Mouse (Mus musculus) 416B (cell line): ENCODE measurements around the gene Trak2.
"Not testable (repeated sequence)": the region's sequence is repeated elsewhere in the genome, so short reads cannot be mapped to it uniquely, and the experiment has no call there.

Experiments
- DNase-seq: peaks from one replicate; pipeline ENCODE4 v3.0.0; 2011; ENCODE audit warnings: low read depth

Gene Trak2

DNA sequence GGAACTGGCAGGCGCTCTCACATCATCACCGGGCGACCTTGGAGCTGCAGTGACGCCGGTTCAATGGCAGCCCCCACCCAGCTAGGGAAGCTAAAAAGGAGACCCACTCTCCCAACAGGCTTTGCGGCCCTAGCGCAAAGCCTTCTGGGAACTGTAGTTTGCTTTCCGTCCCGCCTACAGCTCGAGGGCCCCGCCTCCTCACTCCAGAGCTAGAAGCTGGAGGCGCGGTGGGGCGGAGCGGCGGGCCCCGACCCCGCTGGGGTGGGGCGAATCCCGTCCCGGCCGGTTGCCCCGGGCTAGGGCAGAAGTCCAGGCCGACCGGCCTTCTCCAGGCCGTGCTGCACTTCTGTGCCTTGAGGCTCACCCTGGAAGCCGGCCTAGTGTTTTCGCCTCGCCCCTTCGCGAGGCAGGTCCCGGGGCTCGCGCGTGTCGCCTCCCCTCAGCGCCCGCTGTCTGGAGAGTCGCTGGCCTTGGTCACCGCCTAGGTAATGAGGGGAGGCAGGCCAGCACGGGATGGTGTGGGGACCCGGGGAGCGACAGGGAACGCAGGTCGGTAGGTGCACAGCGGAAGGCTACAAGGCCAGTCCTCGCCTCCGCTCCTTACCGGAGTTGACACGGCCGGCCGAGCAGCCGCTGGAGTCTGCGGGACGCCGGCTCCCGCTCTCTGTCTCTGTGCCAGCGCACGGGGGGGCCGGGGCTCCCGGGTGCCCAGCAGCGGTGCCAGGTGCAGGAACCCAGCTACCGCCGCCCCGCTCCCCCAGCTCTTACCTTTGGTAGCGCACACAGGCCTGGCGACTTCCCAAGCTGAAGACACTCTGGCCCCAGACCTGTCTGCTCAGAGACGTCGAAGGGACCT lies at the start of gene Trak2, which contains the start of gene Stradb:
TSS of gene Trak2 (minus strand) at position 65 of the 856 bp plus-strand sequence.
TSS of gene Stradb (plus strand) at position 157 of the 856 bp plus-strand sequence.
- DNase-seq: peak; percentile 97

DNA sequence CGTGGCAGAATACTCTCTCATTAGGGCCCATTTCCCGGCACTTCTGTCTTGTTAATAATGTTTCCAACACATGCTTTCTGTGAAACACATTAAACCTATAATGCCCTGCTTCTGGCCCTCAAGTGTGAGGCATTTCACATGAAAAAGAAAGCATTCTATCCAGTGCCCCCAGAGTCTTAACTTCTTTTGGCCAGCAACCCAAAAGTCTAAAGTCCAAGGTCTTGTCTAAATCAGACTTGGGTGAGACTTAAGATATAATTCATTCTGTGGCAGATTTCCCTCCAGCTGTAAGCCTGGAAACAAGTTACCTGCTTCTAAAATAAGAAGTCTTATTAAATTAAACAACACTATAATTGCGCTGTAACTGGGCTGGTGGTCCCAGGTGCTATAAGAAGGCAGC lies 48.3 kb upstream of the Trak2 start:
- DNase-seq: no peak

DNA sequence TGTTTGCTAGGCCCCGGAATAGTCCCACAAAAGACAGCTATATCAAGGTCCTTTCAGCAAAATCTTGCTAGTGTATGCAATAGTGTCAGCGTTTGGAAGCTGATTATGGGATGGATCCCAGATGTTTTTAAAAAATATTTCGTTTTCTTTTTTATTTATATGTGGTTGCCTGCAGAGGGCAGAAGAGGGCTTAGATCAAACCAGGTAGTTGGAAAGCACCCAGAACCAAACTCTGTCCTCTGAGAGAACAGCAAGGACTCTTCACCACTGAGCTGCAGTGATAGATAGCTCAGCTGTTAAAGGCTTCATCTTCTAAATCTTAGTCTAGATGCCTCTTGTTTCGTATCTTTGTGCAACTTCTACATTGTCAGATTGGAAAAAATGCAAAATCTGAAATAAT lies 36.0 kb upstream of the Trak2 start:
- peak; percentile 75 for DNase-seq

DNA sequence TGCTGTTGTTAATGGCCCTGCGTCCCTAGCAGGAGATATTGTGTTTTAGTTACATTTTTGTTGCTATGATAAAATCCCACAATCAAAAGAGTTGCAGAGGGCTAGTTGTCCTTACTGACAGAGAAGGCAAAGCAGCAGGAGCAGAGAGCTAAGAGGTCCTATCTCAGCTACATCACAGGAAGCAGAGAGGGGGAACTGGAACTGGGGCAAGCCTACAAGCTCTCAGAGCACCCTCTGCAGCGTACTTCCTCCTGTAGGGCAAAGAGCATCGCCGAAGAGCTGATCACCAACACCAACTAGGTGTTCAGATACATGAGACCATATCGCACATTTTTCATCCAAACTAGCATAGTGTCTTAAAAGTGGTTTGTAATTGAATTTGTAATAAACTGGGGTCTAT lies 22.1 kb upstream of the Trak2 start:
- DNase-seq: no peak

DNA sequence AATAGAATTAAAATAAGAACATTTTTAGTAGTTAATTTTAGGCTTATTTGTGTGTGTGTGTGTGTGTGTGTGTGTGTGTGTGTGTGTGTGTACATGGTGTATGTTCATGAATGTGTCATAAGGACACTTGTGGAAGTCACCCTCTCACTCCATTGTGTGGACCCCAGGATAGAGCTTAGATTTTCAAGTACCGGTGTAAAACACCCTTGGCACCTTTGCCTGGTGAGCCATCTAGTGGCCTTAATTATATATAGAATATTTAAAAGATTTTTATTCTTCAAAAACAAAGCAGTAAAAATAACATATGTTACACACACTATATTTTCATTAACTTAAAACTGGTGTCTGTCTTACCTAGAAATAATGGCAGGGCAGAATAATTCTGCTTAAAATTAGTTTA lies 20.5 kb upstream of the Trak2 start:
- DNase-seq: peak; percentile 46

DNA sequence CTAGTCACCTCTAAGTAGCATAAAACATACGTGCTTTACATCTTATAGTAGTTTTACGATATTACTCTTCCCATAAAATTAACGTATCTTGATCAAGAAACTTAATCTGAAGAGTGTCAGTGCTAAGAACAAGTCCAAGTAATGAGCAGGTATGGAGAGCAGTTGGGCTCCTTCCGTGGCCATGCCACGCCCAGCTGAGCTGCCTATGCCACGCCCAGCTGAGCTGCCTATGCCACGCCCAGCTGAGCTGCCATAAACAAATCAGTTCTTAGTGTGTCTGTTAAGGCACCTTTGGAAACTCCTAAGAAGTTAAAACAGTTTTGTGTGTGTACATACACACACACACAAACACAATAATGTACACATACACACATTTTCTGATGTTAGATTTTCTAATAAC lies 19.9 kb upstream of the Trak2 start:
- DNase-seq: no peak

DNA sequence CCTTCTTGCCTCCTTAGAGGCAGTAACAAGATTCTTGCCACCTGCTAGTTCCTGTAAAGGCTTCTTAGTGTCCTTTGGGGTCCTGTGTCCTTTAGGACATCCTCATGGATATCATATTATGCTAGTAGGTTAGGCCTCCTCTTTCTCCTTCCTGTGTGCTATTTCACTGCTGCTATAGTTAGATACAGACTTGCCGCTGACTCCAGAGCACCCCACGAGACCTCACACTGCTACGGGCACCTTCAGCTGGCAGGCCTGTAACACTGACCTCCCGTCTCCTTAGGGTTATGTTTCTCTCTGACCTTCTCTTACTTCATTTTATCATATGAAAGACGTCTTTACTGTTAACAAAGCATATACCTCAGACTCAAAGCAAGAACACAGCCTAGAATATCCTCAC lies 11.4 kb upstream of the Trak2 start:
- DNase-seq: no peak

DNA sequence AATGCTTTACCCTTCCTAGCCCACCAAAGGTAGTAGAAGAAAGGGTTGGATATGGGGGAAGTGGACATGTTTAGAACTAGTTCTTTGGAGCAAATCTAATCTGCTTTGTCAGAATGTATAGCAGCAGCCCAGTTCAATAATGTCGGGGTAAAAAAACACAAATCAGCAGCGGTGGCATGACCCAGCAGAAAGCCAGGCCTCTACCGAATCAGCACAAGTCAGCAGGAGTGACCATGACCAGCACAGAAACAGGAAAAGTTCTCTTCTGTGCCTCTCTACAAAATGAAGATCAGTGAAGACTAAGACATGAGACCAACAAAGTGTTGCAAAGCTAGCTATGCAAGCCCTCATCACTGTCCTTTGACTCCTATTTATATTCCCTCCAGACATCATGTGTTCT lies 9.0 kb upstream of the Trak2 start:
- no peak for DNase-seq

DNA sequence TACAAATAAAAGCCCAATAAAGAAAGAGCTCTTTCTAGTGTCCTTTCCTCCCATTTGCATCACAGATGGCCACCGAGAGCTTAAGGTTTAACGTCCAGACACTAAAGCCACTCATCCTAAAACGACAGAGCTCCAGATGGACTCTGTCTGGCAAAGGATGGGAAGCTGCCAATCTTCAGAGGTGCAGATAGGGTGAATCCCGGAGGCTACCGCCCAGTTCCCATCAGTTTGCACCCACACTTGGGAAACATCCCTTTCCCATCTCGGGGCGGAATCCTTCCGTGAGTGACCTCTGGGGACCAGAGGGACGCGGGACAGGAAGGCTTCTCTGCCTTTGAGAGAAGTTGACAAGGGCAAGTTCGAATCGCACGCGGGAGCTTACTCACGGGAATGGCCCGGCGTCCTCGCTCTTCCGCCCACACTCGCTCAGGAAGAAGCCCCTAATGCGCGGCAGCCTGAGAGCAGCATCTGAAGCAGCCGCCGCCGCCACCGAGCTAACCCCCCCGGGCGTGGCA lies 322 bp downstream of the Trak2 start:
- DNase-seq: no peak

DNA sequence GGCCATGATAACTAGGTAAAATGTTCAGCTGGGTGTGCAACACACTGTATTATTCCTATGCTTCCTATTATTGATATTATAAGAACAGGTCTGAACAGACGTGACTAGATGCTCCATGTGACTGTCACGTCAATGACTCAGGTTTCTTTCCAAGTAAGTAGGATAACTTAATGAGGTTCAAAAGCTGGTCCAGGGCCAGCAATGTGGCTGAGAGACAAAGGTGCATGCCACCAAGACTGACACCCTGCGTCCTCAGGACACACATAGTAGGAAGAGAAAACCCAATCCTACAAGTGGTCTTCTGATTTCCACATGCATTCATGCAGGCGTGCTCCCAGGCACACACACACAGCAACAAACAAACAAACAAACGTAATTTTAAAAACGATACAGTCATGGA lies 2.1 kb downstream of the Trak2 start:
- no peak for DNase-seq

DNA sequence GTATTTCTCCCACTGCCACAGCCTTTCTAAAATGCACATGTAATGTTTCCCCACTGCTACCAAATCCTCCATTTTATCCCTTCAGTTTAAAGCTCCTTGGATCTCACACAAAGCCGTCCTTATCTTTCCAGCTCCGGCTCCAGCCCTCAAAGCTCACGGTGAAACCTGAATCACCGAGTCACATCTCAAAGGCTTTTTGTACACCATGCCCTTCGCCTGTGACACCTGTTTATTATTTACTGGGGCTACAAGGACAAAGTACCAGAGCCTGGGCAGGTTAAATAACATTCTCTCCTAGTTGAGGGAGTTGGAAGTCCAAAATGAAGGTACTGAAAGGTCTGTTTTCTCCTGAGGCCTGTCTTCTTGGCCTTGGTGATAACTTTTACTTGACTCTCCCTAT lies 3.2 kb downstream of the Trak2 start:
- no peak for DNase-seq

DNA sequence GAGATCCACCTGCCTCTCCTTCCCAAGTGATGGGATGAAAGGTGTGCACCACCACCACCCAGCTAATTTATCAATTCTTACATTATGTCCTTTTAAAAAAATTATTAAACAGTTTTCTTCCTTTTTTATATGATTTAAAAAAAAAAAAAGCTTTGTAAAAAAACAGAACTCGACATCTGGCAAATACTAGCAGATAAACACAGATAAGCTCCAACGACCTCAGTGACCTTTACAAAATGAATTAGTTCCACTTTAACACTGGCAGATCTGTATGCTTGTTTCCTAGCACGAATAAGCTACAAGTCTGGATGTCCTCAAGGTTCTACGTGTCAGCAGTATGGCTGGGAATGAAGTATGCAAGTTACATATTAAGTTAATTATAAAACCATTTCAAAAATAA lies 5.7 kb downstream of the Trak2 start:
- no peak for DNase-seq

DNA sequence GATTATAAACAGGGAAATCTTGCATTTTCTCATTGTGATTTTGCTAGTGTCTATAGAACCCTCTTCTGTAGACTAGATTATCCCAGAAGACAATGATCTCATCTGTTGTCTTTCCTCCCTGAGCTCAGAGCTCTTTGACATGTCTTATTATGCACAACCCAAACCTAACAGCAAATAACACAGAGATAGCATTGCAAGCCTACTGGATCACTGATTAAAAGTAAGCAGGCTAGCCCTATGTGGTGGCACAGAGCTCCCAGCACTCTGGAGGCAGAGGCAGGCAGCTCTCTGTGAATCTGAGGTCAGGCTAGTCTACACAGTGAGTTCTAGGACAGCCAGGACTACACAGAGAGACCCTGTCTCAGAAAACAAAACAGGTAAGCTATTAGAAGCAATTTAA lies 10.4 kb downstream of the Trak2 start:
- no peak for DNase-seq

DNA sequence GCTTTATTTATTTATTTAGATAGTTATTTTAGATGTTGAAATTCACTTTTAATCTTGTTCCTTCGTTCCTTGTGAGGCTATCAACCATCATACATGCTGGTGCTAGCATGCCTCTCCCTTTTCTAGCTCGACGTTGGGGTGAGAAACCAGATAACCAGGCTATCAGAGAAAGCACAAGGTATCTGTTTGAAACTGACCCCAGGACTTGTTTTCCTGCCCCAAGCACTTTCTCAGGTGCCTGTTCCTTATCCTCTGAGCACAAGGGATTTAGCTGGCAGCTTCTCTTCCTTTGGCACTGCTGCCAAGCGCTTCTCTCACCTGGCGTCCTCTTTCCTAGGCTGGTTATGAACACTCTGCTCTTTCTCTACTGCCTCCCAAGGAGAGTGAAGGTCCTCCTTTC lies 10.8 kb downstream of the Trak2 start:
- no peak for DNase-seq

DNA sequence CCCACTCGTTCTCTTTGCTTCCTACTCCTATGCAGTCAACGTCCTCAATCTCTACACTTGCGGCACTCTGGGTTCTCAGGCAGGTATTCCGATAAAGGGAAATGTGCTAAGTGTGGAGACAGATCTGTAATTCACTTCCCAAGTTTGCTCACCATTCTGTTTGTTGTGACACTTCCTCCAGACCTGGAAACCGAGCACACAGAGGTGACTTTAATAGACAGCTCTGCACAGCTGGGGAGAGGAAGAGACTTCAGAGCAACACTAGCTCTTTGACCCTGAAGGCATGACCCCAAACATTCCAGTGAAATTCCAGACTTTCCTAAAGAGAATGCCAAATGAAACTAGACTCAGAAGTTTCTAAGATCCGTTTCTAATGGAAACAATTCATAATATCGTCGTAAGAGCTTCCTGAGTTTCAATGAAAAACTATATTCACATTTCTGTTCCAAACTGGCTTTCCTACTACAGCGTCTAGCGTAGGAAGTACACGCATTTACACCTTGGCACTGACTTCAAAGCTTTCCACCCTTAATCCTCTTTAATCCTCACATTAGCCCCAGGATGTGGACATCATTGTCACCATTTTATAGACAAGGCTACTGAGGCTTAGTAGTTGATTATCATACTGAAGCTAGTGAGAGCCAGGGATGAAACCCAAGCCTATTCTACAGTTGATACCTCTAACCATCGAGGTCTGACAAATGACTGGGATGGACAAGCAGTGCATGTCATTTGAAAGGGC lies 11.9 kb downstream of the Trak2 start:
- no peak for DNase-seq

DNA sequence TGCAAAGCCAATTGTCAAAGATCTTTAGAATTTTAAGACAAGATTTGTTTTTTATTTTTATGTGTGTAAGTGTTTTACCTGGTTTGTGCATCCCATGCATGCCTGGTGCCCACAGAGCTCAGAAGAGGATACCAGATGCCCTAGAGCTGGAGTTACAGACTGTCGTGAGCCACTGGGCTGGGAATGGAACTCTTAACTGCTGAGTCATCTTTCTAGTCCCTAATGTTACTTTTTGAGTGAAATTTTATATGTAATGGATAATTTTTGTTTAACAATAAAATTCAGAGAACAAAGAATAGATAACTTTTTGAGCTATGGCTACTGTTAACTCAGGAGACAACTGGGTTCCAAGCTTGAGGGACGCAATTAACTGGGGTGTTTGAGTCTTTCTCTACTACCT lies 13.5 kb downstream of the Trak2 start:
- no peak for DNase-seq

DNA sequence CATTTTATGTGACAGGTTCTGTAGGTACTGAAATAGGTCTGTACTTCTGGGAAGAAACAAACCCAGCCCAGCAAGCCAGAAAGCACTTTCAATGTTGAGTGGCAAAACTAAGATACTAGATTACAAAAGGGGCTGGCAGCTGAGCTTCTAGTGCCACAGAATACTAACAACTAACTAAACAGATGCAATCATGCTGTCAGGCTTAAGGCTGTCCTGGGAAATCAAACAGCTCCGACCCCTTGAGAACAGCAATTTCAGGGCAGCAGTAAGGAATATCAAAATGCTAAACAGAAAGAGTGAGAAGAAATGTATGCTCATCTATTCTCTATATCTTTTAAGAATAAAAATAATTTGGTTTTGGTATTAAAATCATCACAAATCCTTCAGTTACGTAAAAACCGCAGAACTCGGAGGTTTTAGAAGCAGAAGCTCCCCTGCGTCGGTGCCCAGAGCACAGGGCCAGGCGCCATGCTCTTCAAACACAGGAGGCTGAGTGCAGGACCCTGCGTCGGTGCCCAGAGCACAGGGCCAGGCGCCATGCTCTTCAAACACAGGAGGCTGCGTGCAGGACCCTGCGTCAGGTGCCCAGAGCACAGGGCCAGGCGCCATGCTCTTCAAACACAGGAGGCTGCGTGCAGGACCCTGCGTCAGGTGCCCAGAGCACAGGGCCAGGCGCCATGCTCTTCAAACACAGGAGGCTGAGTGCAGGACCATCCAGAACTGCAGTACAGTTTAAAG lies 14.3 kb downstream of the Trak2 start:
- DNase-seq: not testable (repeated sequence)

DNA sequence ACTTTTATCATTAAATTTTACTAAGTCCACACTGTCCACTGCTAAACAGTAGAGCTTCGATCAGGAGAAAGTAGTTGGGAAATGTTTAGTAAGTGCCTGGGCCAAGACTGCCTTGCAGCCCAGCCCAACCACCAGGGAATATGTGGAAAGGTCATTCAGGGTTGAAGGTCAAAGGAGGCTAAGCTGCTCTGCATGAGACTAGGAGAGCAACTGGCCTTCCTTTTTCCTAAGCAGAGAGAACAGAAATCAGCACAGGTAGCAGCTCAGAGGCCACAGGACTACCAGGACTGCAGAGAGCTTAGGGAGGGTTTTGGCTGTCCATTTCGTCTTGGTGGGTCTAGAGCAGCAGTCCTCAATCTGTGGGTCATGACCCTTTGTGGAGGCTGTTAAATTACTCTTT lies 15.3 kb downstream of the Trak2 start:
- DNase-seq: no peak

DNA sequence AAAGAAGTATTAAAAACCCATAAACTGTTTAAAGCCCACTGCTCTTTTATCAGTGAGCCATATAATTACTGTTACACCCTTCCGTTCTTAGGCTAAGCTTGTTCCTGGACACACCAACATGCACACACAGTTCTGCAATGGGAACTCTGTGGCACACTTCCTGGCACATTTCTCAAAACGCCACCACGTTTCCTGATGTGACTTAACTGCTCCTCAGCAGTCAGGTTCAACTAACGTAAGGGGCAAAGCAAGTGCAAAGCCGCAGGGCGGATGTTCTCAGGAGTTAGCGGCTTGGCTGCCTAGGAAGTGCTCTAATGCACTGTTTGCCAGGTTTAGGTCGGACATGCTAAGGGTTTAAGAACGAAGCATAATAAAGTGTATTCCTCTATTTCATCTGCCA lies 17.0 kb downstream of the Trak2 start:
- peak; percentile 50 for DNase-seq

DNA sequence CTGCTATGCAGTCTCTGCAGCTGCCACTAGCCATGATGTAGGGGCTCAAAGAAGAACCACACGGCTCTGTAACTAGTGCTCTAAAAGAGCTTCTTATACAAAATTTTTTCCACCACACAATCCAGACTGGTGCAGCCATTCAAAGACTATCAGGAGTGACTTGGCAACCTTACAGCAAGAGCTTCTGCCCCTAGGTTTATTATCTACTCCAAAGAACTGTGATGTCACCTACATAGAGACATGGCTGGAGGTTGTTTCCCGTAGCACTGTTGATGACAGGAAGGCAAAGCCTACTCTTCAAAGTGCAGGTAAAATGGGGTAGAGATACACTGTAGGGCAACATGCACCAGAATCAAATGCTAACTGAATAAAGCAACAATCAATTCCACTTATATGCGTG lies 17.5 kb downstream of the Trak2 start:
- no peak for DNase-seq

DNA sequence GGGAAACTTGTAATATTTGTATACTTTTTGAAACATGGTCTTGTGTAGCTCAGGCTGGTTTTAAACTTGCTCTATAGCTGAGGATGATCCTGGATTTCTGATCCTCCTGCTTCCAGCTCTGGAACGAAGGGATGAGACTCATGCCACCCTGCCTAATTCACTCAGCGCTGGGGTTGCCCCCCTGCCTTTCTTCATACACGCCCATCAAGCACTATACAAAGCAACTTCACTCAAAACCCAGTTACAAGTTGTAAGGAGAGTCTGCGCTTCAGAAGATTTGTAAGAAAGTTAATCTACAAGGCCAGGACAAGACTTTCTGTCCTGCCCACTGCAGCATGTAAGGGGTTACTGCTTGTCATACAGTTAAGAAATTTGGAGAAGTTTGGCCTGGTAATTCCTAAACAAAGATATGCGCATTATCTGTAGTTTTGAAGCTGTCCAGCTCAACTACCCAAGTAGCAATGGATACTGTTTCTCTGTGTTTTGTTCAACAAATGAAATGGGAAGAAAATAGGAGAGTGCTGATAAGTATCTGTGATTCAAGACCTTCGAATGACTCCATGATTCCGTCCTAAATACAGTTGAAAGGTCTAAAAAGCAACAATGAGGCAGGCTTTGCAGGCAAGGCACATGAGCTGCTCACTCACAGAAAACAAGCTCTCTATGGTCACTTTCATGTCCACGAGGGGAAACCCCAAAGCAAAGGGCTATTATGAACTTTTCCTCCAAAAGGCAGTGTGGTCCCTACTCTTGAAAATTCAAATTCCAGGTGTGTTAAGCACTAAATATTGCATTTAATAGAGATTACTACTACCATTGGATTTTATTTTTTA lies 18.4 kb downstream of the Trak2 start:
- DNase-seq: no peak
